Mouse (Mus musculus) bone marrow, adult 2 months (tissue): ENCODE measurements around the gene Colgalt1. TPM values are rescaled to one million over a fixed set of nuclear protein-coding genes. Genes with fewer than 3 reads are reported as not detected.
A peak's percentile ranks its signal among the peaks of the same experiment; 100 is the strongest.

Experiments
- H3K27ac ChIP-seq: fragments of 200-500 bp; 2 replicates; pipeline ENCODE4 v1.5.1; 2012; ENCODE audit warnings: low read depth, mild to moderate bottlenecking, control low read depth, inconsistent platforms, low read length; ENCODE audit not compliant: control insufficient read depth, poor library complexity, insufficient read depth
- H3K4me1 ChIP-seq: fragments of 200-500 bp; 2 replicates; pipeline ENCODE4 v1.6.1; 2011; ENCODE audit warnings: low read length; ENCODE audit not compliant: control insufficient read depth, insufficient read depth
- H3K4me3 ChIP-seq: fragments of 200-500 bp; replicated peaks from 2 replicates; pipeline ENCODE3; 2011; ENCODE audit warnings: mild to moderate bottlenecking, low read depth, low read length, control low read depth; ENCODE audit not compliant: control insufficient read depth
- CTCF ChIP-seq: fragments of 200-500 bp; IDR thresholded peaks from 2 replicates; pipeline ENCODE4 v1.5.1; 2011; ENCODE audit warnings: low read length, control low read depth; ENCODE audit not compliant: control insufficient read depth, insufficient read depth
- POLR2A ChIP-seq: fragments of 200-500 bp; IDR thresholded peaks from 2 replicates; pipeline ENCODE4 v1.6.1; 2011; ENCODE audit warnings: low read depth, mild to moderate bottlenecking, control low read depth, low read length, borderline replicate concordance; ENCODE audit not compliant: control insufficient read depth
- WGBS: fragments of 180-500 bp; shearing (Covaris S2); methylation state at CpG from one replicate; pipeline ENCODE4 v1.1.7; 2018; 5-methylcytosine and 5-hydroxymethylcytosine counted together
- polyA plus RNA-seq: library from polyadenylated mRNA; stranded (reverse); fragments of >200 nt; gene quantifications from 2 replicates; pipeline ENCODE4 v1.2.4, GENCODE M21; 2011; ENCODE audit warnings: low replicate concordance; ENCODE audit not compliant: missing spikeins, insufficient read depth, insufficient read length

The Colgalt1 gene
- polyA plus RNA-seq, 1 experiment = 53.0 TPM

DNA sequence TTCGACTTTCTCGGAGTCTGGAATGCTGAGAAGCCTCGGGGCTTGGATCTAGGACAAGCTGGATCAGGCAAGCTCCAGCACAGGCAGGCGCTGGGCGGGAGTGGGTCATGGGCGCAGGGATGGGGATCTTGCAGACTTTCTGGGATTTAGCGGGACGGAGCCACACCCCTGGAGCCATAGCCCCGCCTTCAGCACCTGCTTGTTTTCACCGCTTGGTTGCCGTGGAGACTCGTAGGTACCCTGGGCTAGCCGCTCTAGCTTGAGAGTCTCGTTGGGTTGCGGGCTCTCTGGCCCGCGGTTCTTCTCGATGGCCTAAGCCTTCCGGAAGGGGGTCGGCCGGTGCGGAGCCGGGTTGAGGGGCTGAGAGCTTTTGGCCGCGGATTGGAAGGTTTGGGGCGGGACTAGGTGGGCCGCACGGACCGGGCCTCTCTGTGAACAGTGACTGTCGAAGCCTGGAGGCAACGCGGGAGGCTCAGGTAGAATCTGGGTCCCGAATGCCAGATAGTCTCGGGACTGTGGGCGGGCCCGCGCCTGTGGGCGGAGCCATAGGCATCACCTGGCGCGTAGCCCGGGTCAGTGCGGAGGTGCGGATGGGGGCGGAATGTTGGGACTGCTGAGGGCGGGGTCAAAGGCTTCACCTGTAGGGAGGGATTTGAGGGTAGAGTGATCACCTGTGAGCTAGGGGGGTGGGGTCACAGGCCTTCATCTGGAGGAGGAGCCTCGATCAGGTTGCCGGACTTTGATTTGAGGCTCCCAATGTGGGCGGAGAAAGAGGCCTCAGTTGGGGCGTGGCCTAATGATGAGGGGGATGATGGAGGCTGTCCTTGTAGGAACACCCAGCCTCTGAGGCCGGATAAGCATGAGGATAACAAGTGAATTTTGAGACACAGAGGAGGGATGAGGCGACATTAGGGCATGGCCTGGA is 41.2 kb upstream of the Colgalt1 start:
- Histone ChIP-seq H3K4me1 (peaks cover 3% of the 10 kb centered on the region), H3K4me3 (peak overlapping the region; percentile 79), H3K27ac (no peak overlapping the region)
- TF ChIP-seq CTCF = no peak
- no peak for TF ChIP-seq POLR2A
- 6% methylated on average over 51 of the region's 51 CpGs for WGBS

DNA sequence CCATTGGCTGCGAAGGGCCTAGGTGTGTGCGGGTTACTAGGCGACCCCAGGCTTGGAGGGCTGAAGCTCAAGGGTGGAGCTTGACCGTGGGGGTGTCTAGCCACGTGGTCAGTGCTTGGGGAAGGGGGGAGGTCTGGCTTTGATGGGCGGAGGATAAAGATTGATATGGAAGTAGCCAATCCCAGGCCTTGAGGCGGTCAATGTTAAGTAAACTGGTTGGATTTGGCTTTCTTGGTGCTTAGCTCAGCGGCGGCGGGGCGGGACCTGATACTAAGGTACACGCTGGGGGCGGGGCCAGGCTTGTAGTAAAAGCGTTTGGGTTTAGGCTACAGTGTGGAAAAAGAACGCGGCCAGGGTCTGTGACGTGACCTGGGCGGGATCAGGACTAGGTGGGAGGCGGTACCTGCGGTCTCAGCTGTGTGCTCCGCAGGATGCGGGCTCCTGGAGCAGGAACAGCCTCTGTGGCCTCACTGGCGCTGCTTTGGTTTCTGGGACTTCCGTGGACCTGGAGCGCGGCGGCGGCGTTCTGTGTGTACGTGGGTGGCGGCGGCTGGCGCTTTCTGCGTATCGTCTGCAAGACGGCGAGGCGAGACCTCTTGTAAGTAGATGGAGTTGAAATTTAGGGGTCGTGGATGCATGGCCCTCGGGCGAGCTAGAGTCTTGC is 40.4 kb upstream of the Colgalt1 start:
- Histone ChIP-seq H3K4me3 (peak overlapping the region; percentile 79), H3K27ac (no peak overlapping the region), H3K4me1 (peaks cover 3% of the 10 kb centered on the region)
- WGBS = under 1% methylated on average over 41 of the region's 41 CpGs
- TF ChIP-seq POLR2A = no peak
- TF ChIP-seq CTCF = no peak

DNA sequence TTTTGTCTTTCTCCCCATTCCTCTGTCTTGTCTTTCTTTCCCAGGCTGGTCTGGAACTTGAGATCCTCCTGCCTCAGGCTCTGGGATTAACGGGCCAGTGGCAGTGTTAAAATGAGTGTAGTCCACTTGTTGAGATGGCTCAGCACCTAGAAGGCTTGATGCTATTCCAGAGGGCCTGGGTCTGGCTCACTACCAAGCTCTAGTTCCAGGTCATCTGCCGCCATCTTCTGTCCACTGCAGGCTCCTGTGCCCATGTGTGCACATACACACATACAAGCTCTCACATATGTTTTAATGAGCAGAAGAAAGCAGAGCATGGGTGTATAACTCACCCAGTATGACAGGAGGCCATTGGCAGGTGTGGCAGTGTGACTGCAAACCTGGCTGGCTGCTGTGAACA is 38.7 kb upstream of the Colgalt1 start:
- no peak overlapping the region for H3K27ac ChIP-seq
- TF ChIP-seq CTCF = no peak
- TF ChIP-seq POLR2A = no peak
- H3K4me3 ChIP-seq = no peak overlapping the region
- 76% methylated on average over 2 of the region's 2 CpGs for WGBS
- peaks cover 3% of the 10 kb centered on the region for H3K4me1 ChIP-seq

DNA sequence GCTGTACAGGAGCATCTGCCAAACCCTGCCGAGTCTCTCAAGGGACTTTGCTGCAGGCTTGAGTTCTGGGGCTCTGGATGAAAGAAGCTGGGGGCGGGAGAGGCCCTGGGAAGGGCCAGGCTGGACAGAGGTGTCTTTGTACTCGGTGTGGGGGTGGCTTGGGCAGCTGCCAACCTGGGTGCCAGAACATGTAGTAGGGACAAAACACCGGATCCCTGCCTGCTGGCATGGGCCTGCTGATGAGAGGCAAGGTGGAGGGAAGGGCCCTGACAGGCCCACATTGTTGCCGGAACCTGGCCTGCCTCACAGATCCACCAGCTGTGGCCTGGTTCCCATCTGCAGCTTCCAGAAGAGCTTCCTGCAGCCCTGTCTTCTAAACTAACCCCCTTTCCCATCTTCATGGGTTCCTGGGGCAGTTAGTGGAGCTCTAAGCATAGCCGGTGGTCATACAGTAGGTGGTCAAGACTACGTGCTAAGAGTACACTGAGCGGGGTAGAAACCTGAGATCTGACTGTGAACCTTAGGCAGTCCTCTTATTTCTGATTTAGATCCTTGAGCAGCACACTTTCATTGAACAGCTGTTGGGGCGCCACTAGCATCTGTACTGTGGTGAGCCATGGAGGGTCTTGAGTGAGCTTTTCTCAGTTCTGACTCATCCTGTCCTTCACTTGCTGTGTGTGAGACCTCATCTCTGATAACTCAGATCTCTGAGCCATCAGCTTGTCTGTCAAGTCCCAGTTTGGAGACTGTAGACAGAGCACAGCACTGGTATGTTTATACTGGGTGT is 37.8 kb upstream of the Colgalt1 start:
- TF ChIP-seq POLR2A (no peak), CTCF (no peak)
- 90% methylated on average over 9 of the region's 9 CpGs for WGBS
- no peak overlapping the region for H3K27ac ChIP-seq
- no peak overlapping the region for H3K4me3 ChIP-seq
- H3K4me1 ChIP-seq = peaks cover 3% of the 10 kb centered on the region

DNA sequence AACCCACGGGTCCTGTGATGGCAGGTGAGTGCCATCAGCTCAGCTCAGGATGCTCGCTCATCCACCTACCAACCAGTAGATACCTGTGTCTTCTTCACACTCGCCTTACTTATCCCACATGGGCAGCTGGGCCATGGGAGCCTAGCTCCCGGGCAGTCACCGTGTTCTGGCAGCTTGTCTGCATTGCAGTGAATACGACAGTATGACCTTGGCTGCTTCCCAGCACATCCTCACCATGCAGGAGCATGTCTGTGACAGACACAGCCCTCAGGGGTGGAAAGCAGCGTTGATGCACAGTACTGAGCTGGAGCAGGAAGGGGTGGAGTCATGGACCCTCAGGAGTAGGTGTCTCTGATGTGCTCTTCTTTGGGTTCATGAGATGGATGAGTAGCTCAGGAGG is 36.4 kb upstream of the Colgalt1 start:
- 86% methylated on average over 7 of the region's 7 CpGs for WGBS
- Histone ChIP-seq H3K27ac (no peak overlapping the region), H3K4me1 (peaks cover 3% of the 10 kb centered on the region), H3K4me3 (no peak overlapping the region)
- TF ChIP-seq POLR2A (no peak), CTCF (no peak)

DNA sequence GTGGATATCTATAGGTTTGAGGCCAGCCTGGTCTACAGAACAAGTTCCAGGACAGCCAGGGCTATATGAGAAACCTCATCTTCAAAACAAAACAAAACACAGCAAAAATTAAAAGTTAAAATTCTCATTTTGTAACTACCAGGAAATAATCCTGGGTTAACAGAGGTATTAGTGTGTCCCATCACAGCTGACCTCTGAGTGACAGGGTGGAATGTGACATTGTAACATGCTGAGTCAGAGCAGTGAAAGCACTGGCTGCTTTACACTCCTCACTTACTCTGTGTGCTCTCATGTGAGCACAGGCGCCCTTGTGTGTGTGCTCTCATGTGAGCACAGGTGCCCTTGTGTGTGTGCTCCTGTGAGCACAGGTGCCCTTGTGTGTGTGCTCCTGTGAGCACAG is 35.8 kb upstream of the Colgalt1 start:
- TF ChIP-seq CTCF (no peak), POLR2A (no peak)
- 64% methylated on average over 1 of the region's 1 CpGs for WGBS
- H3K27ac ChIP-seq = no peak overlapping the region
- no peak overlapping the region for H3K4me3 ChIP-seq
- peaks cover 3% of the 10 kb centered on the region for H3K4me1 ChIP-seq

DNA sequence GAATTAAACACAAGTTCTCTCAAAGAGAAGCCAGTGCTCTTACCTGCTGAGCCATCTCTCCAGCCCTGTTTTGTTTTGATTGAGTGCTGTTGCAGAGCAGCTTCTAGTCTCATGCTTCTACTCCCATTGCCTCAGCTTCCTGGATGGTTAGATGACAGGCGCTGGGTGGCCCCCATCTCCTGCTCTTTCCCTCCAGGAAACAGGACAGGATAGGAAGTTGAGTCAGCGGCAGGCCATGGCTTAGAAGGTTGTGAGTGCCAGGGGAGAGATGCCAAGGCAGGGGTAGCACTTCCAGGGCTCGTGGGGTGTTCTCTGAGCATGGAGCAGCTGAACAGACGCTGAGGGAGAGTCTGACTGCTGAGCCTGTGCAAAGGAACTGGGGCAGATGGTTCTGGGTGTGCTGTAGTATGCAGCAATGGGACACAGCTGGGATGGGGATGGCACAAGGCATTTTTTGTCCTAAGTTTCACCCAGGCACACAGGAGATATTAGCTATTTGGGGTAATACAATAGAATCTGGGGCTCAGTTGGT is 32.9 kb upstream of the Colgalt1 start:
- Histone ChIP-seq H3K27ac (no peak overlapping the region), H3K4me3 (no peak overlapping the region), H3K4me1 (no peaks in the 10 kb centered on the region)
- TF ChIP-seq CTCF (no peak), POLR2A (no peak)
- WGBS = 38% methylated on average over 4 of the region's 4 CpGs
